Mouse (Mus musculus) intestine, embryonic 14.5 days (tissue): ENCODE results near the gene Rhbdl1. TPM values are rescaled to one million over a fixed set of nuclear protein-coding genes. Genes with fewer than 3 reads are reported as not detected.
A peak's percentile ranks its signal among the peaks of the same experiment; 100 is the strongest.
"Not testable (repeated sequence)": the region's sequence is repeated elsewhere in the genome, so short reads cannot be mapped to it uniquely, and the experiment has no call there.

Experiments used
- ATAC-seq: fragments of 200-750 bp; cut with Nextera tagmentation; replicated peaks from 2 replicates; pipeline ENCODE4 v1.8.0; 2017; ENCODE audit warnings: low read depth, moderate number of reproducible peaks, moderate TSS enrichment, moderate library complexity; ENCODE audit not compliant: low FRiP score, low TSS enrichment
- DNase-seq: peaks from one replicate; pipeline ENCODE4 v3.0.0-alpha.2; 2018; ENCODE audit warnings: low spot score
- H3K27ac ChIP-seq: fragments of 300-500 bp; sonication (generic); 2 replicates; pipeline ENCODE4 v1.5.1; 2014; ENCODE audit warnings: low read depth, mild to moderate bottlenecking, control low read depth
- H3K27me3 ChIP-seq: fragments of 300-500 bp; sonication (generic); replicated peaks from 2 replicates; pipeline ENCODE4 v1.6.1; 2014; ENCODE audit warnings: low read length, control low read depth; ENCODE audit not compliant: control insufficient read depth, insufficient read depth
- H3K36me3 ChIP-seq: fragments of 300-500 bp; sonication (generic); 2 replicates; pipeline ENCODE4 v1.6.1; 2014; ENCODE audit warnings: low read length, control low read depth; ENCODE audit not compliant: control insufficient read depth, insufficient read depth
- H3K4me1 ChIP-seq: fragments of 300-500 bp; sonication (generic); replicated peaks from 2 replicates; pipeline ENCODE4 v1.6.1; 2014; ENCODE audit warnings: low read length, control low read depth, mixed read lengths; ENCODE audit not compliant: control insufficient read depth, insufficient read depth
- H3K4me2 ChIP-seq: fragments of 300-500 bp; sonication (generic); 2 replicates; pipeline ENCODE4 v1.6.1; 2014; ENCODE audit warnings: low read length
- H3K4me3 ChIP-seq: fragments of 300-500 bp; sonication (generic); 2 replicates; pipeline ENCODE4 v1.5.1; 2014; ENCODE audit warnings: low read depth, low read length, control low read depth, mixed read lengths
- H3K9ac ChIP-seq: fragments of 300-500 bp; sonication (generic); 2 replicates; pipeline ENCODE4 v1.6.1; 2014; ENCODE audit warnings: mild to moderate bottlenecking, low read length
- H3K9me3 ChIP-seq: fragments of 300-500 bp; sonication (generic); 2 replicates; pipeline ENCODE4 v1.6.1; 2016; ENCODE audit warnings: low read length, control low read depth; ENCODE audit not compliant: control insufficient read depth
- WGBS: fragments of 180-500 bp; shearing (Covaris S2); extraction: QIAGEN DNeasy Blood & Tissue Kit; methylation state at CpG from one replicate; pipeline ENCODE4 v1.1.7; 2014; 5-methylcytosine and 5-hydroxymethylcytosine counted together
- polyA plus RNA-seq: library from polyadenylated mRNA; unstranded; fragments of >200 nt; fragmentation: Nextera tagmentation; extraction: Ambion mirVana; gene quantifications from 2 replicates; pipeline ENCODE4 v1.2.1, GENCODE M21; 2014

Gene Rhbdl1
- polyA plus RNA-seq, 1 experiment from 2014 or later = 1.3 TPM

DNA sequence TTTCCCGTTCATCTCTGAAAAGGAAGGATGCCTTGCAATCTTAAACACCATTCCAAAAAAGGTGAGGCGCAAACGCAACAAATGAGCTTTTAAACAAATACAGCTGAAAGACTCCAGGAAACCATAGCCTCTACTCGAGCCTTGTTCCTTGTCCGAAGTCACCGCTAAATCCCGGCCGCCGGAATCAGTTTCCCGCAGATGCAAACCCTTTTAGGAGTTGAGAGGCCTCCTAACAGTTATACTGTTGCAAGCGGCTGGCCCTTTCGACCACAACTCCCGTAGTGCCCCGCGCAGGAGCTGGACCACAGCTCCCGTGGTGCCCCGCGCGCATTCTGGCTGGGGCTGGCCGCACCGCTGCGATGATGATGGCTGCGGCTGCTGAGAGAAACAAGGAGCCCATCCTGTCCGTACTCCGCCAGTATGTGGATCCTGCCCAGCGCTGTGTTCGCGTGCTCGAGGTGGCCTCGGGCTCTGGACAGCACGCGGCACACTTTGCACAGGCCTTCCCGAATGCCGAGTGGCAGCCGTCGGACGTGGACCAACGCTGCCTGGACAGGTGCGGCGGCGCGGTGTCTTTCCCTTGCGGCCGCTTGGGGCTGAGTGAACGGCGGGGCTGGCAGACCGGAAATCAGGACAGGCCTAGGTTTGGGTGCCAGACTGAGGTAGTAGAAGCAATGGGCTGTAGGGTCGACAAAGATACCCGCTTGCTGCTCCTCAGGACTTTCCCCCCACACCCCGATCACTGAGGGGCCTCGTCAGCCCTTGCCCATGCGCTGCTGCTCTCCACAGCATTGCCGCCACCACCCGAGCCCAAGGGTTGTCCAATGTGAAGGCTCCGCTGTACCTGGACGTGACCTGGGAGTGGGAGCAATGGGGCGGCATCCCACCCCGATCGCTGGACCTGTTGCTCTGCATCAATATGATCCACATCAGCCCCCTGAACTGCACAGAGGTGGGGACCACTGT, 38.4 kb upstream of the Rhbdl1 start:
- no peaks in the 10 kb centered on the region for H3K27me3 ChIP-seq
- DNase-seq (peak; percentile 94), ATAC-seq (peak; percentile 88)
- H3K4me2 ChIP-seq = peak overlapping the region; percentile 88
- peaks cover 17% of the 10 kb centered on the region for H3K36me3 ChIP-seq
- H3K9me3 ChIP-seq = no peaks in the 10 kb centered on the region
- H3K4me1 ChIP-seq = peaks cover 18% of the 10 kb centered on the region
- peak overlapping the region; percentile 90 for H3K4me3 ChIP-seq
- under 1% methylated on average over 59 of the region's 59 CpGs for WGBS
- H3K9ac ChIP-seq = peak overlapping the region; percentile 59
- H3K27ac ChIP-seq = peak overlapping the region; percentile 92

GRCm38 (mm10) chr17:25874721-25875170, 37.7 kb upstream of the Rhbdl1 start, which contains the start of gene Mettl26:
TSS of gene Mettl26 (plus strand) at chr17:25875074.
- no peaks in the 10 kb centered on the region for H3K27me3 ChIP-seq
- under 1% methylated on average over 25 of the region's 25 CpGs for WGBS
- peak within 1 kb of the TSS; percentile 90 for H3K4me3 ChIP-seq
- H3K4me2 ChIP-seq = peak within 1 kb of the TSS; percentile 88
- H3K27ac ChIP-seq = peak within 1 kb of the TSS; percentile 92
- DNase-seq (peak; percentile 100), ATAC-seq (peak; percentile 72)
- peak within 1 kb of the TSS; percentile 59 for H3K9ac ChIP-seq
- H3K9me3 ChIP-seq = no peaks in the 10 kb centered on the region
- peaks cover 16% of the 10 kb centered on the region for H3K36me3 ChIP-seq
- peaks cover 18% of the 10 kb centered on the region for H3K4me1 ChIP-seq

DNA sequence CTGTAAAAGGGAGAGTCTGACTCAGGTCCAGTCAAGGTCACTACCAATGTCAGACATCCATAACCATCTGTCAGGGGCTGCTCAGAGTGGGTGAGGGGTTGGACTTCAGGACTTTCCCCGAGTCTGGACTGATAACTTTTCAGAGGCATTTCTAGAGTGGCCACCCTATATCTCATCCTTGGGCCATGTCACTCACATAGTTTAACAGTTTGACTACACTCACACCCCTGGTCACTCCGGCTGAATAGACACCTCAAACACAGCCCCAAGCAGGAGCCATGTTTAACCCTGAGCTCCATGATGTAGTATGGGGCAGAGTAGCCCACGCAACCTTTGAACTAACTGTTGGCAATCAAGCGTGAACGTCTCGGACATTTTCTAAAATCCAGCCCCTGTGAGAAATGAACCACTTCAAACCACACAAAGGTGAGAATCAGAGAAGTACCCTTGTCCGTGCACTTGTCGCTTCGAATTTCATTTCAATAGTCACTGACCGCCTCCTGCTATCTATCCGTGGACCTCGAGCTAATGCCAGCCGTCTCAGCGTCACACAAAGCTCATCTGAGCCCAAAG, 37.1 kb upstream of the Rhbdl1 start:
- no peak for DNase-seq
- Histone ChIP-seq H3K4me1 (peaks cover 18% of the 10 kb centered on the region), H3K9ac (peak overlapping the region; percentile 50), H3K36me3 (peaks cover 14% of the 10 kb centered on the region), H3K27me3 (no peaks in the 10 kb centered on the region), H3K4me2 (peak overlapping the region; percentile 88), H3K9me3 (no peaks in the 10 kb centered on the region), H3K27ac (peak overlapping the region; percentile 92), H3K4me3 (peak overlapping the region; percentile 90)
- WGBS = 6% methylated on average over 14 of the region's 14 CpGs
- ATAC-seq = no peak; the same call in 1 of the 2 replicates

DNA sequence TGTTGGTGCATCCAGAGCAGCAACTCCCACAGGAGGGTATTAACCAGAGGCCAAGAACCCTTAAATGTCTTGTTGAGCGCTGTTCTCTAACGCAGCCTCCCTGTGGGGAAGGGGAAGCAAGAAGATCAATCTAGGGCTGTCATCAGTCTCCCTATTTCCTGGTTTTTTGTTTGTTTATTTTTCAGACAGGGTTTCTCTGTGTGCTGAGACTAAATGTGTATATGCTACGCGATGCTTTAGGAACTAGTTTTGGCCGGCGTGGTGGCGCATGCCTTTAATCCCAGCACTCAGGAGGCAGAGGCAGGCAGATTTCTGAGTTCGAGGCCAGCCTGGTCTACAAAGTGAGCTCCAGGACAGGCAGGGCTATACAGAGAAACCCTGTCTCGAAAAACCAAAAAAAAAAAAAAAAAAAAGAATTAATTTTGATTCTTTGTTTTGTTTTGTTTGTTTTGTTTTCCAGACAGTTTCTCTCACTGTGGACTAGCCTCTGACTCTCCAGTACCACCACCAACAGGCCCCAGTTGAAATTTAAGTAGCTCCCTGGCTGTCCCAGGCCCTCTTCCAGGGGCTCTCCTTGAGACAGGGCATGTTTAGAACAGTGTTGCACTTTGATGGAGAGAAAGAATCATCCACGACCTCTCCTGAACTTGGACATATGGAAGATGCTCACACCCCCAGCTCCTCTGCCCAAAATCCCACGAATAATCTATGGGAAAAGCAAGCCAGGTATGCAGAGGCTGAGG, 36.5 kb upstream of the Rhbdl1 start:
- ATAC-seq (no peak), DNase-seq (no peak)
- no peak overlapping the region for H3K27ac ChIP-seq
- H3K4me2 ChIP-seq = peak overlapping the region; percentile 88
- H3K27me3 ChIP-seq = no peaks in the 10 kb centered on the region
- H3K4me3 ChIP-seq = no peak overlapping the region
- 67% methylated on average over 11 of the region's 11 CpGs for whole genome bisulfite sequencing
- no peaks in the 10 kb centered on the region for H3K9me3 ChIP-seq
- peaks cover 18% of the 10 kb centered on the region for H3K4me1 ChIP-seq
- peaks cover 11% of the 10 kb centered on the region for H3K36me3 ChIP-seq
- no peak overlapping the region for H3K9ac ChIP-seq

DNA sequence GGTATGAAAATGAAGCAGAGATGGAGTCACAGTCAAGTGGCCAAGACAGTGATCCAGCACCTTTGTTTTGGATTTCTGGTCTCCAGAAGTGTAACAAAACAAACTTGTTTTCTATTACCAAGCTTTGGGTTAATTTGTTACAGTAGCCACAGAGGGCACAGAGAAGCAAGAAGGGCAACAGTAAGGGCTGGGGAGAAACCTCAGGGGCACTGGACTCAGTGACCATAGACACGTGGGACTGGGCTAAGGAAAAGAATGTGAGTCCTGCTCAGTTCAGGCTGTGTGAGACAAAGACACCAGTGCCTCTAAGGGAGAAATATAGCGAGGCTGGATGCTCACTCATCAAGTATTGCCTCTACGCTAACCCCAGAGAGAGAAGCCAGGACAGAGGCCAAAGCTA, 35.6 kb upstream of the Rhbdl1 start:
- H3K27ac ChIP-seq = no peak overlapping the region
- WGBS = 76% methylated on average over 3 of the region's 3 CpGs
- no peaks in the 10 kb centered on the region for H3K9me3 ChIP-seq
- peaks cover 2% of the 10 kb centered on the region for H3K36me3 ChIP-seq
- H3K4me3 ChIP-seq = no peak overlapping the region
- ATAC-seq = no peak
- no peak overlapping the region for H3K9ac ChIP-seq
- no peaks in the 10 kb centered on the region for H3K27me3 ChIP-seq
- DNase-seq = no peak
- H3K4me2 ChIP-seq = no peak overlapping the region
- H3K4me1 ChIP-seq = peaks cover 22% of the 10 kb centered on the region

GRCm38 (mm10) chr17:25871566-25871965, 34.5 kb upstream of the Rhbdl1 start:
- not testable (repeated sequence) for H3K36me3 ChIP-seq, H3K4me3 ChIP-seq, H3K9ac ChIP-seq, H3K9me3 ChIP-seq, H3K4me2 ChIP-seq, H3K27ac ChIP-seq, H3K27me3 ChIP-seq, DNase-seq, ATAC-seq
- H3K4me1 ChIP-seq = peaks cover 20% of the 10 kb centered on the region

- no peak for ATAC-seq
- Histone ChIP-seq H3K9ac (no peak overlapping the region), H3K9me3 (no peaks in the 10 kb centered on the region), H3K36me3 (no peaks in the 10 kb centered on the region), H3K4me1 (peaks cover 12% of the 10 kb centered on the region; the same call in 1 of the 2 replicates), H3K4me2 (no peak overlapping the region), H3K27me3 (no peaks in the 10 kb centered on the region), H3K4me3 (no peak overlapping the region), H3K27ac (no peak overlapping the region)
- no peak for DNase-seq
- WGBS = 88% methylated on average over 2 of the region's 2 CpGs
Measured at GRCm38 (mm10) chr17:25869954-25870353, 32.9 kb upstream of the Rhbdl1 start.

GRCm38 (mm10) chr17:25869498-25869897, 32.4 kb upstream of the Rhbdl1 start:
- Histone ChIP-seq H3K4me1 (peaks cover 12% of the 10 kb centered on the region; the same call in 1 of the 2 replicates), H3K9me3 (no peaks in the 10 kb centered on the region), H3K4me2 (no peak overlapping the region), H3K9ac (no peak overlapping the region), H3K27ac (no peak overlapping the region), H3K27me3 (no peaks in the 10 kb centered on the region), H3K4me3 (no peak overlapping the region), H3K36me3 (no peaks in the 10 kb centered on the region)
- 89% methylated on average over 8 of the region's 8 CpGs for WGBS
- DNase-seq (no peak), ATAC-seq (no peak)
